Mouse (Mus musculus) bone marrow macrophage, adult 2 months (primary cell): ENCODE measurements around the gene Lipc. TPM values are rescaled to one million over a fixed set of nuclear protein-coding genes. Genes with fewer than 3 reads are reported as not detected.

Source experiments
- H3K27ac ChIP-seq: 2 replicates; pipeline ENCODE4 v1.5.1; 2012; ENCODE audit warnings: low read depth, low read length; ENCODE audit not compliant: insufficient read depth
- H3K4me1 ChIP-seq: 2 replicates; pipeline ENCODE4 v1.6.1; 2012; ENCODE audit warnings: low read length; ENCODE audit not compliant: control insufficient read depth, insufficient read depth
- H3K4me3 ChIP-seq: 2 replicates; pipeline ENCODE4 v1.5.1; 2012; ENCODE audit warnings: mild to moderate bottlenecking, low read length, moderate library complexity; ENCODE audit not compliant: insufficient read depth
- CTCF ChIP-seq: IDR thresholded peaks from 2 replicates; pipeline ENCODE4 v1.5.1; 2012; ENCODE audit warnings: low read depth, mild to moderate bottlenecking, low read length, moderate library complexity
- POLR2A ChIP-seq: IDR thresholded peaks from 2 replicates; pipeline ENCODE4 v1.6.1; 2012; ENCODE audit warnings: mild to moderate bottlenecking, low read depth, low read length, borderline replicate concordance
- polyA plus RNA-seq: library from polyadenylated mRNA; stranded (reverse); fragments of >200 nt; gene quantifications from 2 replicates; pipeline ENCODE4 v1.2.4, GENCODE M21; 2012; ENCODE audit not compliant: missing spikeins, insufficient read depth, insufficient read length

Gene Lipc
- polyA plus RNA-seq, 1 experiment: 0.32 TPM

- Histone ChIP-seq H3K27ac (no peak overlapping the region), H3K4me3 (no peak overlapping the region), H3K4me1 (no peaks in the 10 kb centered on the region)
- TF ChIP-seq POLR2A (no peak), CTCF (no peak)
Measured at GRCm38 (mm10) chr9:70975921-70976320, 23.9 kb upstream of the Lipc start.

GRCm38 (mm10) chr9:70973286-70973685, 21.3 kb upstream of the Lipc start:
- H3K4me1 ChIP-seq: no peaks in the 10 kb centered on the region
- TF ChIP-seq POLR2A (no peak), CTCF (no peak)
- no peak overlapping the region for H3K4me3 ChIP-seq
- H3K27ac ChIP-seq: no peak overlapping the region

GRCm38 (mm10) chr9:70969244-70969643, 17.2 kb upstream of the Lipc start:
- Histone ChIP-seq H3K4me1 (no peaks in the 10 kb centered on the region), H3K4me3 (no peak overlapping the region), H3K27ac (no peak overlapping the region)
- TF ChIP-seq CTCF (no peak), POLR2A (no peak)

- TF ChIP-seq CTCF: no peak
- TF ChIP-seq POLR2A: no peak
Measured at GRCm38 (mm10) chr9:70965999-70966994, 14.3 kb upstream of the Lipc start.

GRCm38 (mm10) chr9:70965422-70965821, 13.4 kb upstream of the Lipc start:
- Histone ChIP-seq H3K4me1 (no peaks in the 10 kb centered on the region), H3K4me3 (no peak overlapping the region), H3K27ac (no peak overlapping the region)
- TF ChIP-seq POLR2A (no peak), CTCF (no peak)

More at GRCm38 (mm10) chr9:70965999-70966994, 14.3 kb upstream of the Lipc start:
- H3K27ac ChIP-seq: no peak overlapping the region
- H3K4me3 ChIP-seq: no peak overlapping the region
- no peaks in the 10 kb centered on the region for H3K4me1 ChIP-seq

- Histone ChIP-seq H3K4me3 (no peak overlapping the region), H3K4me1 (no peaks in the 10 kb centered on the region), H3K27ac (no peak overlapping the region)
- no peak for TF ChIP-seq CTCF
- no peak for TF ChIP-seq POLR2A
Measured at GRCm38 (mm10) chr9:70965011-70965410, 13.0 kb upstream of the Lipc start.

GRCm38 (mm10) chr9:70963461-70963891, 11.4 kb upstream of the Lipc start:
- Histone ChIP-seq H3K27ac (no peak overlapping the region), H3K4me1 (no peaks in the 10 kb centered on the region), H3K4me3 (no peak overlapping the region)
- TF ChIP-seq POLR2A (no peak), CTCF (no peak)

GRCm38 (mm10) chr9:70962781-70963455, 10.9 kb upstream of the Lipc start:
- H3K27ac ChIP-seq: no peak overlapping the region
- no peaks in the 10 kb centered on the region for H3K4me1 ChIP-seq
- TF ChIP-seq POLR2A (no peak), CTCF (no peak)
- H3K4me3 ChIP-seq: no peak overlapping the region

- no peaks in the 10 kb centered on the region for H3K4me1 ChIP-seq
- H3K27ac ChIP-seq: no peak overlapping the region
- TF ChIP-seq CTCF (no peak), POLR2A (no peak)
- no peak overlapping the region for H3K4me3 ChIP-seq
Measured at GRCm38 (mm10) chr9:70960301-70960700, 8.3 kb upstream of the Lipc start.

GRCm38 (mm10) chr9:70959866-70960265, 7.8 kb upstream of the Lipc start:
- TF ChIP-seq POLR2A: no peak
- TF ChIP-seq CTCF: no peak
- no peak overlapping the region for H3K27ac ChIP-seq
- no peak overlapping the region for H3K4me3 ChIP-seq
- H3K4me1 ChIP-seq: no peaks in the 10 kb centered on the region
